9 mouse cellular contexts compared by ENCODE assay signal in the genomic region with DNA sequence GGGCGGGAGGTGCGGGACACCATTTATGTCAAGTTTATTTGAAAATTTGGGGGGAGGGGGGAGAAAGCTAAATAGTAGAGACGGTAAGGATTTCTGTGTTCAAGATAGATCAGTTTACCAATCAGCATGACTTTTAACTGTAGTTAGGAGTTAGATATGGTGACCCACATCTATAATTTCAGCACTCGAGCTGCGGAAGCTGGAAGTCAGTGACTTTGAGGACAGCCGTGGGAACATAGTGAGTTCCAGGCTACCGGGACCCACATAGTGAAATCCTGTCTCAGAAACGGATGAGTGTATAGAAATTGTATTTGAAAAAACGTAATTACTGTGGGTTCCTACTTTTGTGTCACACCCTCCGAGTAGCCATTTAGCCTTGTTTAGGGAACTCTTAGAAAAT. TPM values are rescaled to one million over a fixed set of nuclear protein-coding genes. Genes with fewer than 3 reads are reported as not detected.
DNase-seq lines count a peak whose midpoint lies in the region; ATAC-seq and TF ChIP-seq lines count a peak whose summit lies in the region.
"Had no signal": no experiment of that assay in that cellular context is flagged by ENCODE, and none has a peak within 500 bp of the region (broad histone marks: within the 10 kb centered on the region; RNA-seq: fewer than 3 reads in every experiment).

No protein-coding gene starts in this region.

- H3K4me2 ChIP-seq in hindbrain, embryonic 12.5 days (replicated peaks) = peak overlapping the region; percentile 63
- peak overlapping the region; percentile 73 for H3K4me2 ChIP-seq in midbrain, embryonic 13.5 days (replicated peaks)

- H3K4me1 ChIP-seq in kidney, adult 2 months (ENCODE audit: control insufficient read depth, insufficient read depth, low read length) = peaks cover 19% of the 10 kb centered on the region; the same call in 1 of the 2 replicates
- no peaks in the 10 kb centered on the region; the same call in 1 of the 2 replicates for H3K4me1 ChIP-seq in bone marrow, adult 2 months (ENCODE audit: control insufficient read depth, insufficient read depth, low read length)
- peaks cover 14% of the 10 kb centered on the region for H3K4me1 ChIP-seq in hindbrain, embryonic 12.5 days
- peaks cover 22% of the 10 kb centered on the region for H3K4me1 ChIP-seq in midbrain, embryonic 13.5 days (replicated peaks)

- TF ChIP-seq POLR2A in kidney, adult 2 months (IDR thresholded peaks at IDR 0.05; ENCODE audit: low read depth, low read length) = no peak
- TF ChIP-seq POLR2A in bone marrow, adult 2 months (IDR thresholded peaks at IDR 0.05; ENCODE audit: borderline replicate concordance, control insufficient read depth, low read depth, low read length) = no peak

- WGBS in kidney, adult 2 months = 3% methylated on average over 10 of the region's 10 CpGs
- 1% methylated on average over 10 of the region's 10 CpGs for WGBS in bone marrow, adult 2 months
- 8% methylated on average over 10 of the region's 10 CpGs for WGBS in hindbrain, embryonic 12.5 days
- WGBS in midbrain, embryonic 13.5 days = 12% methylated on average over 10 of the region's 10 CpGs

- no peaks in the 10 kb centered on the region for H3K9me3 ChIP-seq in hindbrain, embryonic 12.5 days (replicated peaks)
- no peaks in the 10 kb centered on the region for H3K9me3 ChIP-seq in midbrain, embryonic 13.5 days

- DNase-seq in kidney, adult 2 months = no peak
- no peak for DNase-seq in kidney, postnatal 36 days
- DNase-seq in left cerebral cortex, postnatal 14 days (ENCODE audit: low spot score in 2 of 2) = no peak
- DNase-seq in spleen, adult 18-20 months = no peak

- H3K27ac ChIP-seq in kidney, adult 2 months (ENCODE audit: insufficient read depth, low read depth, low read length) = peak overlapping the region; percentile 90
- H3K27ac ChIP-seq in bone marrow, adult 2 months (ENCODE audit: control insufficient read depth, insufficient read depth, low read depth, low read length, poor library complexity) = peak overlapping the region; percentile 29
- peak overlapping the region; percentile 76 for H3K27ac ChIP-seq in hindbrain, embryonic 12.5 days
- H3K27ac ChIP-seq in midbrain, embryonic 13.5 days = no peak overlapping the region

- H3K9ac ChIP-seq in hindbrain, embryonic 12.5 days = peak overlapping the region; percentile 77
- H3K9ac ChIP-seq in midbrain, embryonic 13.5 days (replicated peaks) = peak overlapping the region; percentile 74

- H3K4me3 ChIP-seq in kidney, adult 2 months (ENCODE audit: insufficient read depth, low read depth, low read length) = peak overlapping the region; percentile 84
- H3K4me3 ChIP-seq in bone marrow, adult 2 months (replicated peaks; ENCODE audit: control insufficient read depth, low read depth, low read length) = peak overlapping the region; percentile 71
- H3K4me3 ChIP-seq in hindbrain, embryonic 12.5 days = peak overlapping the region; percentile 76
- peak overlapping the region; percentile 79 for H3K4me3 ChIP-seq in midbrain, embryonic 13.5 days (replicated peaks)

- H3K36me3 ChIP-seq in kidney, adult 2 months (ENCODE audit: control insufficient read depth, insufficient read depth, low read length) = no peaks in the 10 kb centered on the region
- peaks cover 18% of the 10 kb centered on the region for H3K36me3 ChIP-seq in hindbrain, embryonic 12.5 days
- H3K36me3 ChIP-seq in midbrain, embryonic 13.5 days = peaks cover 19% of the 10 kb centered on the region

- no peaks in the 10 kb centered on the region for H3K27me3 ChIP-seq in kidney, adult 2 months (replicated peaks; ENCODE audit: control insufficient read depth, insufficient read depth, low read length)
- no peaks in the 10 kb centered on the region for H3K27me3 ChIP-seq in hindbrain, embryonic 12.5 days
- no peaks in the 10 kb centered on the region for H3K27me3 ChIP-seq in midbrain, embryonic 13.5 days

- ATAC-seq in hindbrain, embryonic 12.5 days (ENCODE audit: low FRiP score) = no peak
- ATAC-seq in midbrain, embryonic 13.5 days = no peak
- ATAC-seq in megakaryocyte-erythroid progenitor cell, adult 5-6 weeks (replicated peaks; ENCODE audit: low FRiP score, low TSS enrichment, poor library complexity, severe bottlenecking) = no peak

- no peak for TF ChIP-seq CTCF in kidney, adult 2 months (conservative IDR thresholded peaks at IDR 0.05; ENCODE audit: insufficient read depth, insufficient read length, low read depth, low read length)
- no peak for TF ChIP-seq CTCF in bone marrow, adult 2 months (IDR thresholded peaks at IDR 0.05; ENCODE audit: control insufficient read depth, insufficient read depth, low read length)

- intact Hi-C loops in left cerebral cortex, postnatal 14 days (cut with DNase I) = loop anchor here (5.0 kb wide), 1 partner anchor 48 kb away; a partner anchor contains a TSS

RNA-seq across cellular contexts. Expression of a gene that starts 0.6 kb away (rescaled TPM):
- 5.5 and 5.7 TPM in 2 replicates for polyA plus RNA-seq in kidney, adult 2 months (2012; rRNA removed)
- polyA plus RNA-seq in bone marrow, adult 2 months (2011; ENCODE audit: insufficient read depth, insufficient read length, low replicate concordance, missing spikeins) = 2.0 and 3.3 TPM in 2 replicates
- polyA plus RNA-seq in hindbrain, embryonic 12.5 days (2016; fragmentation: Nextera tagmentation; extraction: Ambion mirVana) = 17.9 and 19.6 TPM in 2 replicates
- polyA plus RNA-seq in midbrain, embryonic 13.5 days (2015; fragmentation: Nextera tagmentation; extraction: Ambion mirVana) = 17.7 and 19.0 TPM in 2 replicates
- 10 to 100 TPM; 15.6 to 16.7 TPM for total RNA-seq in left cerebral cortex, postnatal 14 days (2021)
- total RNA-seq in megakaryocyte-erythroid progenitor cell, adult 5-6 weeks (2014; fragmentation: Nextera tagmentation) = 14.6 and 16.4 TPM in 2 replicates
- 17.8 and 19.6 TPM in 2 replicates for total RNA-seq in megakaryocyte-erythroid progenitor cell, adult 5-6 weeks (2017)

RNA-seq across cellular contexts. Expression of a gene that starts 14.8 kb away (rescaled TPM):
- 3.6 and 3.8 TPM in 2 replicates for polyA plus RNA-seq in kidney, adult 2 months (2012; rRNA removed)
- polyA plus RNA-seq in bone marrow, adult 2 months (2011; ENCODE audit: insufficient read depth, insufficient read length, low replicate concordance, missing spikeins) = 0.57 TPM in 2 replicates
- polyA plus RNA-seq in hindbrain, embryonic 12.5 days (2016; fragmentation: Nextera tagmentation; extraction: Ambion mirVana) = 10.3 and 10.9 TPM in 2 replicates
- polyA plus RNA-seq in midbrain, embryonic 13.5 days (2015; fragmentation: Nextera tagmentation; extraction: Ambion mirVana) = 14.2 and 14.9 TPM in 2 replicates
- total RNA-seq in left cerebral cortex, postnatal 14 days (2021) = 10 to 100 TPM; 11.7 TPM
- 1.4 TPM in 1 of 2 replicates, not detected in the other for total RNA-seq in megakaryocyte-erythroid progenitor cell, adult 5-6 weeks (2014; fragmentation: Nextera tagmentation)
- total RNA-seq in megakaryocyte-erythroid progenitor cell, adult 5-6 weeks (2017) = 0.50 and 0.56 TPM in 2 replicates

RNA-seq across cellular contexts. Expression of a gene that starts 42.1 kb away (rescaled TPM):
- polyA plus RNA-seq in kidney, adult 2 months (2012; rRNA removed) = 0.03 TPM in 1 of 2 replicates, not detected in the other
- not detected in 2 replicates for polyA plus RNA-seq in bone marrow, adult 2 months (2011; ENCODE audit: insufficient read depth, insufficient read length, low replicate concordance, missing spikeins)
- 0.09 and 0.23 TPM in 2 replicates for polyA plus RNA-seq in hindbrain, embryonic 12.5 days (2016; fragmentation: Nextera tagmentation; extraction: Ambion mirVana)
- 0.32 and 0.59 TPM in 2 replicates for polyA plus RNA-seq in midbrain, embryonic 13.5 days (2015; fragmentation: Nextera tagmentation; extraction: Ambion mirVana)
- total RNA-seq in left cerebral cortex, postnatal 14 days (2021) = not detected
- total RNA-seq in megakaryocyte-erythroid progenitor cell, adult 5-6 weeks (2014; fragmentation: Nextera tagmentation) = not detected in 2 replicates
- not detected in 2 replicates for total RNA-seq in megakaryocyte-erythroid progenitor cell, adult 5-6 weeks (2017)
- total RNA-seq: gastrocnemius, postnatal 25 days had no signal

RNA-seq across cellular contexts. Expression of a gene that starts 46.9 kb away (rescaled TPM):
- 2.6 and 3.3 TPM in 2 replicates for polyA plus RNA-seq in kidney, adult 2 months (2012; rRNA removed)
- 2.1 and 3.8 TPM in 2 replicates for polyA plus RNA-seq in bone marrow, adult 2 months (2011; ENCODE audit: insufficient read depth, insufficient read length, low replicate concordance, missing spikeins)
- 26.3 and 27.2 TPM in 2 replicates for polyA plus RNA-seq in hindbrain, embryonic 12.5 days (2016; fragmentation: Nextera tagmentation; extraction: Ambion mirVana)
- 29.7 and 29.9 TPM in 2 replicates for polyA plus RNA-seq in midbrain, embryonic 13.5 days (2015; fragmentation: Nextera tagmentation; extraction: Ambion mirVana)
- 10 to 100 TPM; 16.6 to 21.5 TPM for total RNA-seq in left cerebral cortex, postnatal 14 days (2021)
- total RNA-seq in megakaryocyte-erythroid progenitor cell, adult 5-6 weeks (2014; fragmentation: Nextera tagmentation) = 4.0 and 7.6 TPM in 2 replicates
- total RNA-seq in megakaryocyte-erythroid progenitor cell, adult 5-6 weeks (2017) = 10.4 and 12.2 TPM in 2 replicates
